Mouse (Mus musculus) MEL (cell line): ENCODE results near the gene Diexf.

Experiments used
- CTCF ChIP-seq, 3 experiments: IDR thresholded peaks in 2 of 3; conservative IDR thresholded peaks in 1 of 3; 2 replicates each; pipeline ENCODE4 v1.5.1; 2011 to 2012; ENCODE audit warnings: low read length in 3 of 3, low read depth in 2 of 3, mild to moderate bottlenecking in 2 of 3, improper control_type of control experiment in 1 of 3, inconsistent platforms in 1 of 3, mixed read lengths in 1 of 3, moderate library complexity in 1 of 3; ENCODE audit not compliant: control insufficient read depth in 1 of 3, insufficient read depth in 1 of 3, poor library complexity in 1 of 3, severe bottlenecking in 1 of 3
- MYC ChIP-seq: IDR thresholded peaks from 2 replicates; pipeline ENCODE4 v1.6.1; 2011; ENCODE audit warnings: low read depth, mild to moderate bottlenecking, low read length, improper control_type of control experiment, moderate library complexity
- NELFE ChIP-seq: IDR thresholded peaks from 2 replicates; pipeline ENCODE4 v1.6.1; 2011; ENCODE audit warnings: low read depth, low read length, improper control_type of control experiment
- POLR2A ChIP-seq, 2 experiments: IDR thresholded peaks; 2 replicates each; pipeline ENCODE4 v1.6.1; 2011 to 2012; ENCODE audit warnings: low read length in 2 of 2, mild to moderate bottlenecking in 2 of 2, control low read depth in 1 of 2, improper control_type of control experiment in 1 of 2, low read depth in 1 of 2, moderate library complexity in 1 of 2; ENCODE audit not compliant: control insufficient read depth in 1 of 2, insufficient read depth in 1 of 2, poor library complexity in 1 of 2

DNA sequence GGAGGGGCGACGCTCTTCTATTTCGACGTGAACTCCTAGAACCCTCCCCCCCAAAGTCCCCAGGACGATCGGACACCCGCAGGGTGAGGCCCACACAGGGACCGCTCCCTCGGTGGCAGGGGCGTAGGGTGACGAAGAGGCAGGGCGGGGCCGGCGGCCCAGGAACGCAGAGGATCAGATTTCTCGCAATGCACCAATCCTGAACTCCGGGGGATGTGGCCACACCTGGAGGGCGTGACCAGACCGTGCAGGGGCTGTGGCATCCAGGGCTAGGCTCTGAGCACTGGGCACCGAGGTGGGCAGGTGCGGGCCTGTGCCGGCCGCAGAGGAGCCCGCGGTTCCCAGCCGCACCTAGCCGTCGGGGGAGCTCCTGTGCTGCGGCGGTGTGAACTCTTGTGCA lies 22.8 kb upstream of the Diexf start, which contains the start of gene Irf6:
- no peak for TF ChIP-seq CTCF (IDR thresholded peaks at IDR 0.05 in 2 of 3, conservative IDR thresholded peaks at IDR 0.05 in 1 of 3; ENCODE audit: control insufficient read depth in 1 of 3, insufficient read depth in 1 of 3, low read depth in 2 of 3, low read length in 3 of 3, poor library complexity in 1 of 3, severe bottlenecking in 1 of 3)
- no peak for TF ChIP-seq POLR2A (IDR thresholded peaks at IDR 0.05; ENCODE audit: control insufficient read depth in 1 of 2, insufficient read depth in 1 of 2, low read depth in 1 of 2, low read length in 2 of 2, poor library complexity in 1 of 2)
- TF ChIP-seq MYC = no peak
- TF ChIP-seq NELFE = no peak
